Mouse (Mus musculus): ENCODE data around the gene Rab8a. TPM values are rescaled to one million over a fixed set of nuclear protein-coding genes. Genes with fewer than 3 reads are reported as not detected.

Gene Rab8a
- polyA plus RNA-seq, 1 experiment from 2014 or later: 90.5 TPM

- no peaks in the 10 kb centered on the region for H3K4me1 ChIP-seq (replicated peaks; ENCODE audit: control insufficient read depth, insufficient read depth, low read length)
- DNase-seq (ENCODE audit: low spot score): no peak
- H3K27ac ChIP-seq (ENCODE audit: low read depth, low read length): no peak overlapping the region
- H3K27me3 ChIP-seq (ENCODE audit: control insufficient read depth, insufficient read depth, low read length): no peaks in the 10 kb centered on the region
- H3K4me2 ChIP-seq (ENCODE audit: low read depth, low read length, severe bottlenecking): no peak overlapping the region
- H3K9ac ChIP-seq (ENCODE audit: low read length): no peak overlapping the region
- no peaks in the 10 kb centered on the region for H3K9me3 ChIP-seq (ENCODE audit: control insufficient read depth, low read length)
- 76% methylated on average over 4 of the region's 4 CpGs for WGBS
- no peak for ATAC-seq (replicated peaks; ENCODE audit: low FRiP score)
- no peaks in the 10 kb centered on the region for H3K36me3 ChIP-seq (ENCODE audit: control insufficient read depth, insufficient read depth, low read length)
- no peak overlapping the region for H3K4me3 ChIP-seq (ENCODE audit: low read depth, low read length)
Measured at GRCm38 (mm10) chr8:72210222-72210621, 49.2 kb downstream of the Rab8a start.

- Histone ChIP-seq H3K9ac (ENCODE audit: low read length) (no peak overlapping the region), H3K4me1 (replicated peaks; ENCODE audit: control insufficient read depth, insufficient read depth, low read length) (no peaks in the 10 kb centered on the region), H3K27ac (ENCODE audit: low read depth, low read length) (no peak overlapping the region), H3K4me2 (ENCODE audit: low read depth, low read length, severe bottlenecking) (no peak overlapping the region), H3K36me3 (ENCODE audit: control insufficient read depth, insufficient read depth, low read length) (no peaks in the 10 kb centered on the region), H3K4me3 (ENCODE audit: low read depth, low read length) (no peak overlapping the region), H3K9me3 (ENCODE audit: control insufficient read depth, low read length) (no peaks in the 10 kb centered on the region), H3K27me3 (ENCODE audit: control insufficient read depth, insufficient read depth, low read length) (no peaks in the 10 kb centered on the region)
- WGBS: 88% methylated on average over 2 of the region's 2 CpGs
- ATAC-seq (replicated peaks; ENCODE audit: low FRiP score) (no peak), DNase-seq (ENCODE audit: low spot score) (no peak)
Measured at GRCm38 (mm10) chr8:72210710-72211109, 49.7 kb downstream of the Rab8a start.

GRCm38 (mm10) chr8:72211846-72212245, 50.8 kb downstream of the Rab8a start:
- DNase-seq (ENCODE audit: low spot score) (no peak), ATAC-seq (replicated peaks; ENCODE audit: low FRiP score) (no peak)
- no peaks in the 10 kb centered on the region for H3K9me3 ChIP-seq (ENCODE audit: control insufficient read depth, low read length)
- H3K4me2 ChIP-seq (ENCODE audit: low read depth, low read length, severe bottlenecking): no peak overlapping the region
- H3K4me3 ChIP-seq (ENCODE audit: low read depth, low read length): no peak overlapping the region
- no peaks in the 10 kb centered on the region for H3K4me1 ChIP-seq (replicated peaks; ENCODE audit: control insufficient read depth, insufficient read depth, low read length)
- no peak overlapping the region for H3K27ac ChIP-seq (ENCODE audit: low read depth, low read length)
- no peaks in the 10 kb centered on the region for H3K36me3 ChIP-seq (ENCODE audit: control insufficient read depth, insufficient read depth, low read length)
- no peak overlapping the region for H3K9ac ChIP-seq (ENCODE audit: low read length)
- no peaks in the 10 kb centered on the region for H3K27me3 ChIP-seq (ENCODE audit: control insufficient read depth, insufficient read depth, low read length)
- 78% methylated on average over 1 of the region's 1 CpGs for whole genome bisulfite sequencing

GRCm38 (mm10) chr8:72212751-72213150, 51.8 kb downstream of the Rab8a start, which contains the start of gene Cib3:
Gene Cib3, minus strand, starts transcription at chr8:72212837.
- Histone ChIP-seq H3K9ac (ENCODE audit: low read length) (no peak within 1 kb of the TSS), H3K36me3 (ENCODE audit: control insufficient read depth, insufficient read depth, low read length) (no peaks in the 10 kb centered on the region), H3K27me3 (ENCODE audit: control insufficient read depth, insufficient read depth, low read length) (no peaks in the 10 kb centered on the region), H3K4me3 (ENCODE audit: low read depth, low read length) (no peak within 1 kb of the TSS), H3K4me2 (ENCODE audit: low read depth, low read length, severe bottlenecking) (no peak within 1 kb of the TSS), H3K4me1 (replicated peaks; ENCODE audit: control insufficient read depth, insufficient read depth, low read length) (no peaks in the 10 kb centered on the region), H3K27ac (ENCODE audit: low read depth, low read length) (no peak within 1 kb of the TSS), H3K9me3 (ENCODE audit: control insufficient read depth, low read length) (no peaks in the 10 kb centered on the region)
- ATAC-seq (replicated peaks; ENCODE audit: low FRiP score) (no peak), DNase-seq (ENCODE audit: low spot score) (no peak)
- 69% methylated on average over 4 of the region's 4 CpGs for WGBS

GRCm38 (mm10) chr8:72213536-72213935, 52.5 kb downstream of the Rab8a start, which contains the start of gene Gm11034:
Gene Gm11034, minus strand, starts transcription at chr8:72213636.
- H3K4me2 ChIP-seq (ENCODE audit: low read depth, low read length, severe bottlenecking): no peak within 1 kb of the TSS
- H3K27ac ChIP-seq (ENCODE audit: low read depth, low read length): no peak within 1 kb of the TSS
- ATAC-seq (replicated peaks; ENCODE audit: low FRiP score): no peak
- no peak within 1 kb of the TSS for H3K4me3 ChIP-seq (ENCODE audit: low read depth, low read length)
- no peaks in the 10 kb centered on the region for H3K4me1 ChIP-seq (replicated peaks; ENCODE audit: control insufficient read depth, insufficient read depth, low read length)
- 76% methylated on average over 4 of the region's 4 CpGs for WGBS
- H3K9me3 ChIP-seq (ENCODE audit: control insufficient read depth, low read length): no peaks in the 10 kb centered on the region
- no peak for DNase-seq (ENCODE audit: low spot score)
- no peaks in the 10 kb centered on the region for H3K27me3 ChIP-seq (ENCODE audit: control insufficient read depth, insufficient read depth, low read length)
- H3K36me3 ChIP-seq (ENCODE audit: control insufficient read depth, insufficient read depth, low read length): no peaks in the 10 kb centered on the region
- H3K9ac ChIP-seq (ENCODE audit: low read length): no peak within 1 kb of the TSS

- H3K4me1 ChIP-seq (replicated peaks; ENCODE audit: control insufficient read depth, insufficient read depth, low read length): no peaks in the 10 kb centered on the region
- H3K9ac ChIP-seq (ENCODE audit: low read length): no peak overlapping the region
- no peaks in the 10 kb centered on the region for H3K27me3 ChIP-seq (ENCODE audit: control insufficient read depth, insufficient read depth, low read length)
- no peak for DNase-seq (ENCODE audit: low spot score)
- no peak overlapping the region for H3K4me3 ChIP-seq (ENCODE audit: low read depth, low read length)
- no peaks in the 10 kb centered on the region for H3K36me3 ChIP-seq (ENCODE audit: control insufficient read depth, insufficient read depth, low read length)
- H3K4me2 ChIP-seq (ENCODE audit: low read depth, low read length, severe bottlenecking): no peak overlapping the region
- no peak for ATAC-seq (replicated peaks; ENCODE audit: low FRiP score)
- WGBS: 45% methylated on average over 2 of the region's 2 CpGs
- no peak overlapping the region for H3K27ac ChIP-seq (ENCODE audit: low read depth, low read length)
- H3K9me3 ChIP-seq (ENCODE audit: control insufficient read depth, low read length): no peaks in the 10 kb centered on the region
Measured at GRCm38 (mm10) chr8:72215060-72215459, 54.1 kb downstream of the Rab8a start.

- H3K9ac ChIP-seq (ENCODE audit: low read length): no peak overlapping the region
- peaks cover 6% of the 10 kb centered on the region; the same call in 1 of the 2 replicates for H3K4me1 ChIP-seq (replicated peaks; ENCODE audit: control insufficient read depth, insufficient read depth, low read length)
- WGBS: 43% methylated on average over 1 of the region's 1 CpGs
- no peaks in the 10 kb centered on the region for H3K27me3 ChIP-seq (ENCODE audit: control insufficient read depth, insufficient read depth, low read length)
- DNase-seq (ENCODE audit: low spot score): no peak
- ATAC-seq (replicated peaks; ENCODE audit: low FRiP score): no peak
- no peak overlapping the region for H3K4me3 ChIP-seq (ENCODE audit: low read depth, low read length)
- no peaks in the 10 kb centered on the region for H3K9me3 ChIP-seq (ENCODE audit: control insufficient read depth, low read length)
- no peak overlapping the region for H3K4me2 ChIP-seq (ENCODE audit: low read depth, low read length, severe bottlenecking)
- H3K27ac ChIP-seq (ENCODE audit: low read depth, low read length): no peak overlapping the region
- no peaks in the 10 kb centered on the region for H3K36me3 ChIP-seq (ENCODE audit: control insufficient read depth, insufficient read depth, low read length)
Measured at GRCm38 (mm10) chr8:72215871-72216270, 54.9 kb downstream of the Rab8a start.

- peak; percentile 3; the same call in 1 of the 2 replicates for ATAC-seq (replicated peaks; ENCODE audit: low FRiP score)
- H3K9ac ChIP-seq (ENCODE audit: low read length): no peak overlapping the region
- H3K9me3 ChIP-seq (ENCODE audit: control insufficient read depth, low read length): no peaks in the 10 kb centered on the region
- H3K27me3 ChIP-seq (ENCODE audit: control insufficient read depth, insufficient read depth, low read length): no peaks in the 10 kb centered on the region
- peaks cover 4% of the 10 kb centered on the region; the same call in 1 of the 2 replicates for H3K36me3 ChIP-seq (ENCODE audit: control insufficient read depth, insufficient read depth, low read length)
- peaks cover 6% of the 10 kb centered on the region; the same call in 1 of the 2 replicates for H3K4me1 ChIP-seq (replicated peaks; ENCODE audit: control insufficient read depth, insufficient read depth, low read length)
- H3K4me2 ChIP-seq (ENCODE audit: low read depth, low read length, severe bottlenecking): peak overlapping the region; percentile 86; the same call in 1 of the 2 replicates
- H3K4me3 ChIP-seq (ENCODE audit: low read depth, low read length): peak overlapping the region; percentile 69
- no peak for DNase-seq (ENCODE audit: low spot score)
- no peak overlapping the region for H3K27ac ChIP-seq (ENCODE audit: low read depth, low read length)
- 83% methylated on average over 9 of the region's 10 CpGs for WGBS
Measured at GRCm38 (mm10) chr8:72218781-72219540, 58.0 kb downstream of the Rab8a start.
